Mouse (Mus musculus) heart, embryonic 16.5 days (tissue): ENCODE measurements at regions not wholly inside any gene's neighbourhood (a gene's known extent, or its start where the extent isn't known, plus 50 kb on each side); places are given as distances from the start of the nearest gene placed in this dataset.
"Not testable (repeated sequence)": the region's sequence is repeated elsewhere in the genome, so short reads cannot be mapped to it uniquely, and the experiment has no call there.

ENCODE experiments used
- ATAC-seq: fragments of 200-750 bp; cut with Nextera tagmentation; replicated peaks from 2 replicates; pipeline ENCODE4 v1.8.0; 2017; ENCODE audit warnings: moderate number of reproducible peaks; ENCODE audit not compliant: insufficient read depth, low FRiP score; ENCODE audit errors: extremely low read depth
- H3K27ac ChIP-seq: fragments of 300-500 bp; sonication (generic); 2 replicates; pipeline ENCODE4 v1.5.1; 2014; ENCODE audit warnings: mild to moderate bottlenecking, low read length, control low read depth, moderate library complexity
- H3K27me3 ChIP-seq: fragments of 300-500 bp; sonication (generic); 2 replicates; pipeline ENCODE4 v1.6.1; 2014; ENCODE audit warnings: low read length, mixed read lengths; ENCODE audit not compliant: control insufficient read depth, insufficient read depth
- H3K36me3 ChIP-seq: fragments of 300-500 bp; sonication (generic); 2 replicates; pipeline ENCODE4 v1.6.1; 2014; ENCODE audit not compliant: control insufficient read depth, insufficient read depth
- H3K4me1 ChIP-seq: fragments of 300-500 bp; sonication (generic); 2 replicates; pipeline ENCODE4 v1.6.1; 2014; ENCODE audit warnings: low read length, mixed read lengths; ENCODE audit not compliant: control insufficient read depth, insufficient read depth
- H3K4me2 ChIP-seq: fragments of 300-500 bp; sonication (generic); 2 replicates; pipeline ENCODE4 v1.6.1; 2014; ENCODE audit warnings: low read depth, mild to moderate bottlenecking, control low read depth, low read length
- H3K4me3 ChIP-seq: fragments of 300-500 bp; sonication (generic); 2 replicates; pipeline ENCODE4 v1.5.1; 2014; ENCODE audit warnings: mild to moderate bottlenecking, control low read depth, low read length
- H3K9ac ChIP-seq: fragments of 300-500 bp; sonication (generic); 2 replicates; pipeline ENCODE4 v1.6.1; 2014; ENCODE audit warnings: low read length, control low read depth
- H3K9me3 ChIP-seq: fragments of 300-500 bp; sonication (generic); replicated peaks from 2 replicates; pipeline ENCODE4 v1.6.1; 2016; ENCODE audit warnings: low read length; ENCODE audit not compliant: control insufficient read depth
- WGBS: fragments of 180-500 bp; shearing (Covaris S2); extraction: QIAGEN DNeasy Blood & Tissue Kit; methylation state at CpG from one replicate; pipeline ENCODE4 v1.1.7; 2014; 5-methylcytosine and 5-hydroxymethylcytosine counted together

- WGBS: 75% methylated on average over 3 of the region's 4 CpGs
Observed at GRCm38 (mm10) chr13:99122539-99122938, 62.1 kb upstream of the Zfp366 start.

GRCm38 (mm10) chr13:99121096-99121495 is 63.5 kb upstream of the Zfp366 start:
- no peaks in the 10 kb centered on the region for H3K27me3 ChIP-seq
- H3K9ac ChIP-seq: no peak overlapping the region
- H3K36me3 ChIP-seq: no peaks in the 10 kb centered on the region
- no peak overlapping the region for H3K4me2 ChIP-seq
- no peak overlapping the region for H3K4me3 ChIP-seq
- no peak for ATAC-seq
- H3K27ac ChIP-seq: no peak overlapping the region
- no peaks in the 10 kb centered on the region for H3K9me3 ChIP-seq
- WGBS: 93% methylated on average over 4 of the region's 4 CpGs
- H3K4me1 ChIP-seq: peaks cover 16% of the 10 kb centered on the region

More at GRCm38 (mm10) chr13:99122539-99122938, 62.1 kb upstream of the Zfp366 start:
- not testable (repeated sequence) for H3K27me3 ChIP-seq, H3K27ac ChIP-seq, H3K4me2 ChIP-seq, H3K9me3 ChIP-seq, H3K36me3 ChIP-seq, H3K4me3 ChIP-seq, H3K9ac ChIP-seq, ATAC-seq
- peaks cover 16% of the 10 kb centered on the region for H3K4me1 ChIP-seq

- ATAC-seq: no peak
- H3K27ac ChIP-seq: no peak overlapping the region
- H3K9me3 ChIP-seq: no peaks in the 10 kb centered on the region
- WGBS: 93% methylated on average over 3 of the region's 3 CpGs
- H3K4me3 ChIP-seq: no peak overlapping the region
- H3K9ac ChIP-seq: no peak overlapping the region
- H3K36me3 ChIP-seq: no peaks in the 10 kb centered on the region
- H3K27me3 ChIP-seq: no peaks in the 10 kb centered on the region
- H3K4me1 ChIP-seq: peaks cover 8% of the 10 kb centered on the region
- no peak overlapping the region for H3K4me2 ChIP-seq
Observed at GRCm38 (mm10) chr13:99119941-99120340, 64.7 kb upstream of the Zfp366 start.

GRCm38 (mm10) chr13:99118901-99119300 is 65.7 kb upstream of the Zfp366 start:
- ATAC-seq: no peak
- Histone ChIP-seq H3K4me1 (peaks cover 2% of the 10 kb centered on the region; the same call in 1 of the 2 replicates), H3K4me2 (no peak overlapping the region), H3K36me3 (no peaks in the 10 kb centered on the region), H3K27ac (no peak overlapping the region), H3K27me3 (no peaks in the 10 kb centered on the region), H3K9me3 (no peaks in the 10 kb centered on the region), H3K9ac (no peak overlapping the region), H3K4me3 (no peak overlapping the region)
- 74% methylated on average over 7 of the region's 7 CpGs for WGBS

- no peaks in the 10 kb centered on the region; the same call in 1 of the 2 replicates for H3K27me3 ChIP-seq
- H3K4me2 ChIP-seq: no peak overlapping the region
- no peak overlapping the region for H3K4me3 ChIP-seq
- H3K9ac ChIP-seq: no peak overlapping the region
- H3K4me1 ChIP-seq: peaks cover 2% of the 10 kb centered on the region; the same call in 1 of the 2 replicates
- H3K36me3 ChIP-seq: no peaks in the 10 kb centered on the region
- ATAC-seq: no peak
- WGBS: 78% methylated on average over 7 of the region's 7 CpGs
- no peaks in the 10 kb centered on the region for H3K9me3 ChIP-seq
- H3K27ac ChIP-seq: no peak overlapping the region
Observed at GRCm38 (mm10) chr13:99115541-99115940, 69.1 kb upstream of the Zfp366 start.

- WGBS: 24% methylated on average over 3 of the region's 3 CpGs
- H3K4me3 ChIP-seq: no peak overlapping the region
- H3K9me3 ChIP-seq: no peaks in the 10 kb centered on the region
- peak; percentile 72 for ATAC-seq
- no peaks in the 10 kb centered on the region; the same call in 1 of the 2 replicates for H3K27me3 ChIP-seq
- H3K9ac ChIP-seq: no peak overlapping the region
- no peak overlapping the region for H3K4me2 ChIP-seq
- H3K4me1 ChIP-seq: peaks cover 2% of the 10 kb centered on the region; the same call in 1 of the 2 replicates
- no peaks in the 10 kb centered on the region for H3K36me3 ChIP-seq
- peak overlapping the region; percentile 30; the same call in 1 of the 2 replicates for H3K27ac ChIP-seq
Observed at GRCm38 (mm10) chr13:99114565-99114964, 70.1 kb upstream of the Zfp366 start.

GRCm38 (mm10) chr13:99111736-99112386 is 72.8 kb upstream of the Zfp366 start:
- H3K4me2 ChIP-seq: no peak overlapping the region
- no peaks in the 10 kb centered on the region for H3K9me3 ChIP-seq
- H3K4me1 ChIP-seq: peaks cover 2% of the 10 kb centered on the region; the same call in 1 of the 2 replicates
- ATAC-seq: no peak
- H3K36me3 ChIP-seq: no peaks in the 10 kb centered on the region
- H3K27me3 ChIP-seq: no peaks in the 10 kb centered on the region; the same call in 1 of the 2 replicates
- H3K4me3 ChIP-seq: no peak overlapping the region
- H3K27ac ChIP-seq: no peak overlapping the region
- H3K9ac ChIP-seq: no peak overlapping the region
- 62% methylated on average over 1 of the region's 1 CpGs for WGBS

GRCm38 (mm10) chr13:99107983-99108382 is 76.6 kb upstream of the Zfp366 start:
- H3K27ac ChIP-seq: no peak overlapping the region
- H3K4me3 ChIP-seq: no peak overlapping the region
- WGBS: 45% methylated on average over 4 of the region's 4 CpGs
- H3K36me3 ChIP-seq: no peaks in the 10 kb centered on the region
- no peaks in the 10 kb centered on the region for H3K9me3 ChIP-seq
- H3K27me3 ChIP-seq: peaks cover 5% of the 10 kb centered on the region; the same call in 1 of the 2 replicates
- H3K4me2 ChIP-seq: no peak overlapping the region
- ATAC-seq: no peak
- H3K4me1 ChIP-seq: no peaks in the 10 kb centered on the region
- no peak overlapping the region for H3K9ac ChIP-seq

GRCm38 (mm10) chr13:99102089-99102681 is 82.4 kb upstream of the Zfp366 start:
- no peak overlapping the region for H3K9ac ChIP-seq

More at GRCm38 (mm10) chr13:99102089-99102681, 82.4 kb upstream of the Zfp366 start:
- Histone ChIP-seq H3K9me3 (no peaks in the 10 kb centered on the region), H3K4me2 (no peak overlapping the region), H3K27me3 (peaks cover 5% of the 10 kb centered on the region; the same call in 1 of the 2 replicates), H3K4me1 (peaks cover 3% of the 10 kb centered on the region; the same call in 1 of the 2 replicates), H3K36me3 (no peaks in the 10 kb centered on the region), H3K27ac (no peak overlapping the region), H3K4me3 (no peak overlapping the region)
- ATAC-seq: no peak
- WGBS: 80% methylated on average over 9 of the region's 9 CpGs
